Mouse (Mus musculus) kidney, adult 10 weeks (tissue): ENCODE results near the gene Gm10282. TPM values are rescaled to one million over a fixed set of nuclear protein-coding genes. Genes with fewer than 3 reads are reported as not detected.

Experiments used
- polyA plus RNA-seq: library from polyadenylated mRNA; stranded (reverse); fragments of 350-450 nt; fragmentation: Illumina TruSeq; extraction: RNeasy Lipid Tissue Mini Kit (QIAGEN cat#74804); gene quantifications from one replicate; pipeline ENCODE4 v1.2.3, GENCODE M21; 2014; ENCODE audit warnings: low read depth, low replicate concordance

Gene Gm10282
- polyA plus RNA-seq, result 1.4 TPM

GRCm38 (mm10) chr8:72305210-72305905 is at the start of gene Gm10282:
Gene Gm10282, minus strand, starts transcription at chr8:72305260.

GRCm38 (mm10) chr8:72318801-72319322 is 13.8 kb upstream of the Gm10282 start, which contains the start of gene Klf2:
Gene Klf2, plus strand, starts transcription at chr8:72319033.

Other genes with a start within 250 kb of the Gm10282 start
- gene Olfr373, start 222.1 kb downstream of the Gm10282 start, polyA plus RNA-seq, result not detected
- not detected for gene Olfr374, start 198.2 kb downstream of the Gm10282 start, polyA plus RNA-seq
- 294 TPM for gene Tpm4, start 170.3 kb downstream of the Gm10282 start, polyA plus RNA-seq
- gene Rab8a, start 144.1 kb downstream of the Gm10282 start, polyA plus RNA-seq, result 51.6 TPM
- gene Hsh2d, start 115.6 kb downstream of the Gm10282 start, polyA plus RNA-seq, result not detected
- not detected for gene Cib3, start 92.4 kb downstream of the Gm10282 start, polyA plus RNA-seq
- not detected for gene Gm11034, start 91.6 kb downstream of the Gm10282 start, polyA plus RNA-seq
- 66.1 TPM for gene Fam32a, start 85.5 kb downstream of the Gm10282 start, polyA plus RNA-seq
- 7.8 TPM for gene Ap1m1, start 65.2 kb downstream of the Gm10282 start, polyA plus RNA-seq
- 8.0 TPM for gene Klf2, start 13.8 kb upstream of the Gm10282 start, polyA plus RNA-seq
- 20.1 TPM for gene Eps15l1, start 116.2 kb upstream of the Gm10282 start, polyA plus RNA-seq
- 2.4 TPM for gene Calr3, start 138.6 kb upstream of the Gm10282 start, polyA plus RNA-seq
- gene 1700030K09Rik, start 138.6 kb upstream of the Gm10282 start, polyA plus RNA-seq, result 0.89 TPM
- 3.9 TPM for gene Cherp, start 170.0 kb upstream of the Gm10282 start, polyA plus RNA-seq
- 24.7 TPM for gene Slc35e1, start 187.4 kb upstream of the Gm10282 start, polyA plus RNA-seq
- gene Med26, start 243.0 kb upstream of the Gm10282 start, polyA plus RNA-seq, result 1.0 TPM